Mouse (Mus musculus): ENCODE data around the gene Ndufb6.
"Not testable (repeated sequence)": the region's sequence is repeated elsewhere in the genome, so short reads cannot be mapped to it uniquely, and the experiment has no call there.

GRCm38 (mm10) chr4:40291511-40291910, 12.3 kb upstream of the Ndufb6 start:
- not testable (repeated sequence) for TF ChIP-seq POLR2A (IDR thresholded peaks at IDR 0.05; ENCODE audit: borderline replicate concordance, extremely low read depth, low read depth, low read length); CTCF (IDR thresholded peaks at IDR 0.05; ENCODE audit: insufficient read depth, low read length)

Data from lung, adult 2 months (tissue).